Mouse (Mus musculus) cortical plate, adult 2 months (tissue): ENCODE measurements around the gene Noct.

Experiments
- CTCF ChIP-seq: fragments of 200-500 bp; IDR thresholded peaks from 2 replicates; pipeline ENCODE4 v1.5.1; 2011; ENCODE audit warnings: mild to moderate bottlenecking, control low read depth, low read length; ENCODE audit not compliant: insufficient read depth; ENCODE audit errors: extremely low read depth
- POLR2A ChIP-seq: fragments of 200-500 bp; IDR thresholded peaks from 2 replicates; pipeline ENCODE4 v1.6.1; 2011; ENCODE audit warnings: mild to moderate bottlenecking, low read length, control low read depth; ENCODE audit not compliant: insufficient read depth; ENCODE audit errors: extremely low read depth

DNA sequence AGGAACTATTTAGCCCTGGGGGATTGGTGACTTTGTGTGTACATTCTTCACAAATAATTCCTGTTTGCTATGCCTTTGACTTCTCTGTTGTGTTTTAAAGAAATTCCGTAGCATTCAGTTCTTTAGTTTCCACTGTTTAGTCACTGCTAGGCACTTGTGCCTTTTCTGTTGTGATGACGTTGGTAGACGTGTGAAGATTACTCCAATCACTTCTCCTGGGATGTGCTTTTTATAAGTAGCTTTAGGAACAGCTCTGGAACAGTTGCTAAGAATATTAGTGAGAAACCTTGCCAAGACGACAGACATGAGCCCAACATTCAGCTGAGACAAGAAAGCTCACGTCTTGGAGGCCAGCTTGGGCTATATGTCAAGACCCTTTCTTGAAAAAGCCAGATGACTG is 26.8 kb downstream of the Noct start:
- TF ChIP-seq POLR2A (no peak), CTCF (no peak)
